Mouse (Mus musculus) ES-CJ7 (cell line): ENCODE measurements at regions not wholly inside any gene's neighbourhood (a gene's known extent, or its start where the extent isn't known, plus 50 kb on each side); places are given as distances from the start of the nearest gene placed in this dataset.
A peak's percentile ranks its signal among the peaks of the same experiment; 100 is the strongest.

Experiments used
- DNase-seq: peaks from one replicate; pipeline ENCODE4 v3.0.0; 2011; ENCODE audit warnings: low read depth, low spot score

GRCm38 (mm10) chr1:35919840-35920734 is 148.1 kb upstream of the Hs6st1 start:
- no peak for DNase-seq

GRCm38 (mm10) chr1:35924796-35925195 is 143.4 kb upstream of the Hs6st1 start:
- DNase-seq, result no peak

GRCm38 (mm10) chr1:35925301-35925700 is 142.9 kb upstream of the Hs6st1 start:
- no peak for DNase-seq

GRCm38 (mm10) chr1:35926191-35927048 is 141.8 kb upstream of the Hs6st1 start:
- no peak for DNase-seq

GRCm38 (mm10) chr1:35927049-35927415 is 141.2 kb upstream of the Hs6st1 start:
- DNase-seq, result no peak

GRCm38 (mm10) chr1:35930351-35930750 is 137.8 kb upstream of the Hs6st1 start:
- DNase-seq, result no peak

GRCm38 (mm10) chr1:35931056-35931455 is 137.1 kb upstream of the Hs6st1 start:
- DNase-seq, result peak; percentile 45

- DNase-seq, result no peak
These were observed 134.7 kb upstream of the Hs6st1 start for GRCm38 (mm10) chr1:35933511-35933910.

- no peak for DNase-seq
These were observed 133.0 kb upstream of the Hs6st1 start for GRCm38 (mm10) chr1:35935099-35935651.

- no peak for DNase-seq
These were observed 131.7 kb upstream of the Hs6st1 start for GRCm38 (mm10) chr1:35936362-35937093.

GRCm38 (mm10) chr1:35940236-35940635 is 128.0 kb upstream of the Hs6st1 start:
- DNase-seq, result peak; percentile 30

GRCm38 (mm10) chr1:35941642-35942077 is 126.5 kb upstream of the Hs6st1 start:
- peak; percentile 48 for DNase-seq

GRCm38 (mm10) chr1:35942222-35942621 is 126.0 kb upstream of the Hs6st1 start:
- no peak for DNase-seq

- peak; percentile 42 for DNase-seq
These were observed 124.4 kb upstream of the Hs6st1 start for GRCm38 (mm10) chr1:35943800-35944199.

- DNase-seq, result peak; percentile 95
These were observed 123.8 kb upstream of the Hs6st1 start for GRCm38 (mm10) chr1:35944376-35944775.

- peak; percentile 25 for DNase-seq
These were observed 123.4 kb upstream of the Hs6st1 start for GRCm38 (mm10) chr1:35944849-35945248.

GRCm38 (mm10) chr1:35945596-35945995 is 122.6 kb upstream of the Hs6st1 start:
- DNase-seq, result peak; percentile 50

- no peak for DNase-seq
These were observed 120.1 kb upstream of the Hs6st1 start for GRCm38 (mm10) chr1:35948104-35948503.

- no peak for DNase-seq
These were observed 117.1 kb upstream of the Hs6st1 start for GRCm38 (mm10) chr1:35951082-35951481.

- DNase-seq, result no peak
These were observed 114.5 kb upstream of the Hs6st1 start for GRCm38 (mm10) chr1:35953721-35954120.
